Mouse (Mus musculus): ENCODE results near the gene Slf1.

- TF ChIP-seq CTCF (conservative IDR thresholded peaks at IDR 0.05; ENCODE audit: low read length) (no peak), POU5F1 (IDR thresholded peaks at IDR 0.05; ENCODE audit: borderline replicate concordance, low read length) (no peak), NANOG (IDR thresholded peaks at IDR 0.05; ENCODE audit: borderline replicate concordance, low read length) (no peak)
These were observed 42.7 kb upstream of the Slf1 start for GRCm38 (mm10) chr13:77177931-77178330.

Data from E14TG2a.4 (cell line).